In genomic region chr4:28809703-28810102, GRCm38 (mm10) we compare ENCODE assay signal across 16 mouse cellular contexts.
"Had no signal": no experiment of that assay in that cellular context is flagged by ENCODE, and none has a peak within 500 bp of the region (broad histone marks: within the 10 kb centered on the region; RNA-seq: fewer than 3 reads in every experiment).

No protein-coding gene starts in this region.

- H3K4me2 ChIP-seq: liver, embryonic 15.5 days; lung, embryonic 15.5 days; midbrain, embryonic 12.5 days; midbrain, embryonic 15.5 days; neural tube, embryonic 13.5 days; neural tube, embryonic 15.5 days; stomach, embryonic 15.5 days had no signal

- H3K27me3 ChIP-seq: lung, embryonic 15.5 days; neural tube, embryonic 13.5 days; neural tube, embryonic 15.5 days; stomach, embryonic 15.5 days had no signal

- H3K4me3 ChIP-seq: liver, embryonic 15.5 days; lung, embryonic 15.5 days; megakaryocyte, embryonic 14.5 days; midbrain, embryonic 12.5 days; midbrain, embryonic 15.5 days; neural tube, embryonic 13.5 days; neural tube, embryonic 15.5 days; stomach, embryonic 15.5 days had no signal

- H3K36me3 ChIP-seq: liver, embryonic 15.5 days; lung, embryonic 15.5 days; midbrain, embryonic 12.5 days; midbrain, embryonic 15.5 days; neural tube, embryonic 13.5 days; neural tube, embryonic 15.5 days; stomach, embryonic 15.5 days had no signal

- DNase-seq: liver, postnatal 0 days; lung, adult 2 months; lung, postnatal 14 days; lung, postnatal 36 days; right cerebral cortex, postnatal 14 days; thymus, adult 2 months; thymus, postnatal 25 days; thymus, postnatal 4 days had no signal
